Mouse (Mus musculus) heart, postnatal 4 days (tissue): ENCODE results near the gene Ctr9. TPM values are rescaled to one million over a fixed set of nuclear protein-coding genes. Genes with fewer than 3 reads are reported as not detected.

Source experiments
- DNase-seq: peaks from one replicate; pipeline ENCODE4 v3.0.0; 2021
- total RNA-seq, 2 experiments: library from RNA; stranded (reverse); gene quantifications; 2 replicates each; pipeline ENCODE4 v1.2.3; 2021

Ctr9 gene
- total RNA-seq, 2 experiments from 2014 or later, result 29.1 to 32.2 TPM

DNA sequence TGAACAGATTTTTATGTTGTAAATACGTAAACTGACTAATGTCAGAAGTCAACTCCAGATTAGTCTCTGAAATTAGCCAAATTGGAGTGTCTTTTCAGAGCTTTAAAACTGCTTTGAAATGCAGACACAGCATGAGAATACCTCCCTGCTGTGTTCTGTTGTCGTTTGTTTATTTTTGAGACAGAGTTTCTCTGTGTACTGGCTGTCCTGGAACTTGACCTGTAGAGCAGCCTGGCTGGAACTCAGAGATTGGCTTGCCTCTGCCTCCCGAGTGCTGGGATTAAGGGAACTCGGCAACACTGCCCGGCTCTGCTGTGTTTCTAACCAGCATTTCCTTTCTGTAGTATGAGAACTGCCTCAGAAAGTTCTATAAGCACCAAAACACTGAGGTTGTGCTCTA lies 20.2 kb downstream of the Ctr9 start:
- DNase-seq, result no peak

- DNase-seq, result peak; percentile 85
Observed at GRCm38 (mm10) chr7:111049652-111050421, 21.1 kb downstream of the Ctr9 start.

DNA sequence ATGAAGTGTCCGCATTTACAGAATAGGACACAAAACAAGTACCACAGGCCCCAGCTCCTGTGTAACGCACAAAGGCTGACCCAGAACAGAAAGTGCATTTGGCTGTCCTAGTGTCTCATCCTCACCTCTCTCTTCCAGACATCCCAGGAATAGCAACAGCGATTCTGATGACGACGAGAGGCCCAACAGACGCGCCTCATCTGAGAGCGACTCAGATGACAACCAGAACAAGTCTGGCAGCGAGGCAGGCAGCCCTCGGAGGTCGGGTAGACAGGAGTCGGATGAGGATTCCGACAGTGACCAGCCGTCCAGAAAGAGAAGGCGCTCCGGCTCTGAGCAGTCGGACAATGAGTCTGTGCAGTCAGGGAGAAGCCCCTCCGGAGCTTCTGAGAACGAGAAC lies 26.5 kb downstream of the Ctr9 start:
- DNase-seq, result peak; percentile 63

GRCm38 (mm10) chr7:111055984-111056657 lies 27.4 kb downstream of the Ctr9 start:
- DNase-seq, result no peak

DNA sequence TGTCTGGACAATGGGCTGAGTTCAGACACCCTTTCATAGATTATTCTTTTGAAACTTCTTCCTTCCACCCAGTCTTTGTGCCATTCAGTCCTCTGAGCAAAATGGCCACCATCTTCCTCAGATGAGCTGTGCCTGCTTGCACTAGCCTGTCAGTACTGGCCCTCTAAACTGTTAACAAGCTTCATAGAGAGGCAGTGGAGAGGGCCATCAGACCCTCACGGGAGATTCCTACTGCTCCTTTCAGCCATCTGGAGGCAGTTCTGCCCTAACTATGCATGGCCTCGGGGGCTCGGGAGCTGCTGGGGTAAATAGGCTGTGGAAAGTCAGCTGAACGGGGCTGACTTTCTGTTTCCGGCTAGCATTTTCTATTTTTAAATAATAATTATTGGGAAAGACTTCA lies 30.8 kb downstream of the Ctr9 start:
- DNase-seq, result no peak

- DNase-seq, result no peak
Observed at GRCm38 (mm10) chr7:111062971-111063370, 34.2 kb downstream of the Ctr9 start.

GRCm38 (mm10) chr7:111068181-111068580 lies 39.4 kb downstream of the Ctr9 start:
- no peak for DNase-seq

DNA sequence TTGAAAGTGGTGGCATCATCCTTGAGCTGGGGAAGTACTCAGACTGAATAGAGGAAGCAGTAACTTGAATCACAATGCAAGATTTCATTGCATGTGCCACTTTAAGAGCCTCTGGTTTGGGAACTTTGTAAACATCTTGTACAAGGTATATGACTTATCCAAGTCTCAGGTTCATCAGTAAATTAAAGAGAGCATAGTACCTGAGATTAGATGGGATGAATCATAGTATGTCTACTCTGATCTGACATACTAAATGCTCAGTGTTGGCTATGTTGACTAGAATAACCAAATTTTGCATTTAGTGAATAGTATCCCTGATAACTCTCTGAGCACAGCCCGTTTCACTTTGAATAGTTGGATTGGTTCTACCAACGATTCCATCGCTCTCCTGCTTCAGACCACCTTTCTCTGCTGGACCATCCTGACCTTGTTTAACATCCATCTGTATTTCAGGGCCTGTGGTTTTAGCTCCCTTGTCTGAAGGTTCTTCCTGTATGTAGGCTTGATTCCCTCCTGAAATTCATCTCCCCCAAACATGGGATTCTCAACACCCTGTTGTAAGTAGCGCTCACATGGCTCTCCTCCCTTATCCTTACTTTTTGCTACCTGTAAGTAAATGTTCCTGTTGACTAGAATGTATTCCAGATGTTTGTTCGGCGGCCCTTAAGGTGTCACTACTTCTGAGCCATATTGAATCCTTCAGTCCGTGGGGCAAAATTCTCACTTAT lies 40.9 kb downstream of the Ctr9 start:
- DNase-seq, result no peak

- DNase-seq, result no peak
Observed at GRCm38 (mm10) chr7:111070167-111070496, 41.4 kb downstream of the Ctr9 start.

GRCm38 (mm10) chr7:111072410-111072809 lies 43.7 kb downstream of the Ctr9 start:
- no peak for DNase-seq

DNA sequence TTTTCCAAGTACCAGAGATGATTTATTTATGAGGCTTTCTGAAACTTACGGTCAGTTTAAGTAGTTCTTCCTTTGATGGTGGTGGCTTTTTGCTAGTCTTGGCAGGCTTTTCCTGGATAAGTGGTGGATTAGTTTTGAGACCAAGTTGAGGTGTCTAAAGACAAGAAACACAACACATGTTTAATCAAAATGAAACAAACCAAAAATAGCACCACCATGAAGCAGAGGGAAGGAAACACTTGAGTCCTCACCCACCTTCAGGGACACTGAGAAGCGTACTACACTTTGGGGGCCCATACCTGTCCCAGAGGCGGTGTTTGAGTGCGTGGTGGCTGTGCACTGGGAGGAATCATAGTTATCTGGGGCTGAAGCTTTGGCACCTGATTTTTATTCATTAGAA lies 46.5 kb downstream of the Ctr9 start:
- DNase-seq, result no peak

GRCm38 (mm10) chr7:111078271-111078670 lies 49.5 kb downstream of the Ctr9 start:
- DNase-seq, result no peak

DNA sequence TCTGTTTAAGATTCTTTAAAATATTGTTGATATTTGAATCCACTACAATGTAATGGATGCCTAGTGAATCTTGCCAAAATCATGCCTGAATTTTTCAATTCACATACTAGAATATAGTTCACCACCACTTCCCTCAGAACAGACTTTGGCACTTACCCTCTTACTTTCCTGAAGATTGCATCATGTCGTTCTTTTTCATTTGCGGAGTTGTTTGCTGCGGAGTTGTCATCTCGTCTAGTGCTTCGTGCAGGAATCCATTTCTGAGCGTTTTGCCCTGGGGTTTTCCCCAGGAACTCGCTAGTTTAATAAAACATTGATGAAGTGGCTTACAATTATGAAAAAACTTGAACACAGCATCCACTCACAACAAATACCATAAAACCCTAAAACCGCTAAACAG lies 51.3 kb downstream of the Ctr9 start:
- DNase-seq, result no peak

DNA sequence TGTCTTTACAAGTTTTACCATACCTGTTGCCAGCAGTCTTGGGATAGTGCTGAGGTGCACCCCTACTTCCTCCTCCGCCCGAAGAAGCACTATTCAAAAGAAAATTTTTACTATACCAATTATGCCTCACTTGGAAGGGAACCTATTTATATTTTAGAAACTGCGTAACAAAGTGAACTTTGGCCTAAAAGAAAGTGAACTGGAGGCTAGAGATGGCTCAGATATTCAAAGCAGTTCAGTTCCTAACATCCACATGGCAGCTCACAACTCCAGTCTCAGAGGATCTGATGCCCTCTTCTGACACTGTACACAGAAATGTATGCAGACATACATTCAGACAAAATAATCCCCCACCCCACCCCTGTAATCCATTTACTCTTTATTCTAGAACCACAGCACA lies 52.1 kb downstream of the Ctr9 start:
- no peak for DNase-seq

GRCm38 (mm10) chr7:111082043-111082821 lies 53.5 kb downstream of the Ctr9 start:
- DNase-seq, result peak; percentile 88

DNA sequence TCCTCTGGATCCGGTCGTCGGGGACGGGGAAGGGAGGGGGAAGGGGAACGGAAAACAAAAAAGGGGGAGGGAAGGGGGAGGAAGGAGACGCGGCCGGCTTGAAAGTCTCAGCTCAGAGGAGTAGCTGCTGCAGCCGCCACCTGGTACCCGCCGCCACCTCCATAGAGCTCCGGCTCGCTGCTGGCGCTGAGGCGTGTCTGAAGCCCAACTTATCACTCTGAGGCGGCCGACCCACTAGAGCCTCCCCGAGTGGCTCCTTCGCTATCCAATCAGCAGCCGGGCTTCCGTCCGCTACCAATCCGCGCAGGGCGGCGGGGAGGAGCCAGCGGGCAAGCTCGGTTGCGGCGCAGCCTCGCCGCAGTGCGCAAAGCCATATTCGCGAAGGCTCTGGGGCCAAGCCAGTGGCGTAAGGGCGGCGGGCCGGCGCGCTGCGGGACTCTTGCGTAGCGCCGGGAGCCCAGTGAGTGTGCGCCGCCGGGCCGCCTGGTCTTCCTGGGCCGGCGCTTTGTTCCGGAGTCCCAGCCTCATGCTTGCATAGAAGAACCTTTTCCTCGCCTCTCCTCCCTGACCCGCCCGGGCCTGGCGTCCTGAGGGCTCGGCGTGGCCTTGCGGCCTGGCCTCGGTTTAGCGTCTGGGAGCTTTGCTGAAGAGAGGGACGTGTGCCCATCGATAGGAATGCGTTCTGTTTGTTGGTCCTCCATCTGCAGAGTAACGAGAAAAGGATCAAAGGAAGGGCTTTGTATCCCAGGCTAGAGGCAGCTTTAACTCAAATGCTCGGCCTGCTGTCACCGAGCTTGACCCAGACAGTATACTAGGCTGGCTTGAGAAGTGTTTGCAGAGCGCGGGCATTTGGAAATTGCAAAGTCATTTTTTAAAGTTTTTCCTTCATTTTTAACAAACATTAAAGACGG lies 54.3 kb downstream of the Ctr9 start, which contains the start of gene Eif4g2:
Gene Eif4g2 (minus strand): TSS at position 209 of the 911 bp plus-strand sequence.
- peak; percentile 99 for DNase-seq

DNA sequence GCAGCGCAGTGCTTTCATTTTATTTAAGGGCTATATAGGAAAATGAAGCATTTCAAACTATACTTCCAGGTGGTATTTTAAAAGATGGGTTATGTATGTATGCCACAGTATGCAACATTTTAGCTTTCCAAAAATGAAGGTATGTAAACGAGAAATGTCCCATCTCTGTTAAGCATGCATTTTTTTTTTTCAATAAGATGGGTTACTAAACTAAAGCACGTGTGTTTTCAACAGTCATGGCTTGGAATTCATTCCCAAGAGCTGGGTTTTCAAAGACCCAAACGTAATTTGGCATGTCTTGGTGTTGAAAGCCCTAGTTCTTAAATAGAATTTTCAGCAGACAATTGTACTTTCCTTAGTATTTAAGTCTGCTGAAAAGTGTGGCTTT lies 55.0 kb downstream of the Ctr9 start:
- no peak for DNase-seq

DNA sequence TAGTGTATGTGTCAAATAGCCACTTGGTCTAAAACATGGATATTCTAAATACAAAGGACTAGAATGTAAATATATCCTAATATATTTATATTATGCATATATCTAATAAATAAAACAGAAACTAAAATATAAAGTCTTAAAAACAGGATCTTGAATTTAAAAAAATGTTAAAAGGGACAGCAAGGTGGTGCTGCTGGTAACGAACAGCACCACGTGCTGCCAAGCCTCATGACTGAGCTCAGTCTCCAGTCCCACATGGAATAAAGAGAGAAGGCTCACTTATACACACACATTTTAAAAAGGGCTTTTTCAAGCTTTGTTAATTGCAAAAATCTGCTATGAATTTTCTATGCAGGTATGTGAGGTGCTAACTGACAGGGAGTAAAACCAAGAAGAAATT lies 55.7 kb downstream of the Ctr9 start:
- no peak for DNase-seq

DNA sequence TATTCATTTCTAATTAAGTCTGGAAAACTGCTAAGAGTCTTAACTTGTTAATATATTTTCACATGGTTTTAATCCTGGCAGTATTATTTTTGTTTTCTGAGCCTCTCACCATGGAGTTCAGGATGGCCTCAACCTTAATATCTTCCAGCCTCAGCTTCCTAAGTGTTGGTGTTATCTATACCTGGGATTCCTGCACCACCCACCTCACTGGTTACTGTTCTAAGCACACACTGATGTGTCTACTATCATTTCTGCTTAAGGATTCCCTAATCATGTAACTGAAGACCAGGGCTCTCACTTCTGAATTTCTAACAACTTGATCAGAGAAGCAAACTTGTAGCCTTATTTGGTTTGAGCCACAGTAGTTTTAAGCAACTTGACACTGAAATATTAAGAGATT lies 56.4 kb downstream of the Ctr9 start:
- no peak for DNase-seq

DNA sequence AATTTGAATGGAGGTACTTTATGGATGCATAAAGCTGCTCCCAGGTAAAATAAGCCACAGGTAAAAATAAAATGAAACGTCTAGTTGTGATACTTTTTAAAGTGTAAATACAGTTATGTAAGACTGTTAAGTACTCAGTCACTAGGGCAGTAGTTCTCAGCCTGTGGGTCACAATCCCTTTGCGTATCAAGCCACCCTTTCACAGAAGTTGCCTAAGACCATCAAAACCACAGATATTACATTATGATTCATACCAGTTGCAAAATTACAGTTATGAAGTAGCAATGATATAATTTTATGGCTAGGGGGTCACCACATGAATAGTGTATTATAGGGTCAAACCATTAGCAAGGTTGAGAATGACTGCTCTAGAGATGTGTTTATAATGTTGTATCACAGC lies 66.4 kb downstream of the Ctr9 start:
- no peak for DNase-seq

- no peak for DNase-seq
Observed at GRCm38 (mm10) chr7:111098196-111098595, 69.4 kb downstream of the Ctr9 start.
